Mouse (Mus musculus): Measurements from ENCODE around the gene Pnldc1. TPM values are rescaled to one million over a fixed set of nuclear protein-coding genes. Genes with fewer than 3 reads are reported as not detected.
"Not testable (repeated sequence)": the region's sequence is repeated elsewhere in the genome, so short reads cannot be mapped to it uniquely, and the experiment has no call there.

Pnldc1 gene
- polyA plus RNA-seq, 1 experiment from 2014 or later: 1.5 TPM

DNA sequence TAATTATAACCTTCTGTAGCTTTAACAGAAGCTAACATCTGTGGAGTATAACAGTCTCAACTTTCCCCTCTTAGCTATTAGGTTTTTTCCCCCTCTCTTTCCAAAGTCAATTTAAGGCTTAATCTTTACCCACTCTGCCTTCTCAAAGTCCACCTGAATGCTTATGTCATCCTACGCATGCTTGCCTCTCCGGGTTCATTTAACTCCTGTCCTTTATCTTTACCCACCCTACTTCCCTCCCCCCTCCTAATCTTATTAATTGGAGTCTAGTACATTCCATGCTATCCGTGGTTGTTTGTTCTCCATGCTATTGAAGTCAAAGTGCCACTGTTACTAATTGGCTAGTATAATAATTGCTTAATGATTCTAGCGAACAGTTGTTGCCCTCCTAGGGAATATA is 25.7 kb upstream of the Pnldc1 start:
- peaks cover 9% of the 10 kb centered on the region for H3K4me1 ChIP-seq
- no peak overlapping the region for H3K9ac ChIP-seq
- H3K9me3 ChIP-seq (replicated peaks): no peaks in the 10 kb centered on the region
- H3K4me3 ChIP-seq: no peak overlapping the region
- H3K27me3 ChIP-seq (replicated peaks): no peaks in the 10 kb centered on the region
- H3K36me3 ChIP-seq: no peaks in the 10 kb centered on the region
- H3K4me2 ChIP-seq: no peak overlapping the region
- no peak overlapping the region for H3K27ac ChIP-seq
- WGBS (ENCODE audit: insufficient replicate concordance): 53% methylated on average over 4 of the region's 4 CpGs
- ATAC-seq: no peak

GRCm38 (mm10) chr17:12931576-12931975 is 21.5 kb upstream of the Pnldc1 start:
- not testable (repeated sequence) for ATAC-seq; H3K4me2 ChIP-seq; H3K9me3 ChIP-seq (replicated peaks); H3K9ac ChIP-seq; H3K36me3 ChIP-seq; H3K4me3 ChIP-seq; H3K27me3 ChIP-seq (replicated peaks); H3K27ac ChIP-seq; H3K4me1 ChIP-seq
- 79% methylated on average over 5 of the region's 5 CpGs for WGBS (ENCODE audit: insufficient replicate concordance)

DNA sequence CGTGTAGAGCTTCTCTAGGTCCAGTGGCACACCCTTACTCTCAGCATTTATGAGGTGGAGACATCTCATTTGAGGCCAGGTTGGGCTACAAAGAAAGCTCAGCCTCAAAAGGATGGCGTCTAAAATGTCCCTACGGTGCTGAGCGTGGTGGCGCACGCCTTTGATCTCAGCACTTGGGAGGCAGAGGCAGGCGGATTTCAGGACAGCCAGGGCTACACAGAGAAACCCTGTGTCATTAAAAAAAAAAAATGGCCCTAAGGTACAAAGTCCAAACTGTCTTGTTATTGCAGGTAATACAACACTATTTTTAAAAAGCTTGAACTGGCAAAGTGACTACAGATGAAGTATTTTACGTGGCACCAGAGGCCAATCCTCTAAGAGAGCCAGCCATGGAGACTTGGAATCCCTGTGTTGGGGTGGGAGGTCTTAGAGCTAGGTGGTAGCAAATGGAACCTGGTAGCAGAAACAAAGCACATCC is 15.7 kb upstream of the Pnldc1 start:
- Histone ChIP-seq H3K4me1 (peaks cover 5% of the 10 kb centered on the region; the same call in 1 of the 2 replicates), H3K27me3 (replicated peaks) (no peaks in the 10 kb centered on the region), H3K27ac (0 out of 2 replicates have a peak overlapping the region, but pooled peaks have one; percentile 28), H3K9me3 (replicated peaks) (no peaks in the 10 kb centered on the region), H3K9ac (no peak overlapping the region), H3K36me3 (peaks cover 64% of the 10 kb centered on the region), H3K4me2 (no peak overlapping the region), H3K4me3 (no peak overlapping the region)
- WGBS (ENCODE audit: insufficient replicate concordance): 81% methylated on average over 8 of the region's 8 CpGs
- ATAC-seq: no peak

DNA sequence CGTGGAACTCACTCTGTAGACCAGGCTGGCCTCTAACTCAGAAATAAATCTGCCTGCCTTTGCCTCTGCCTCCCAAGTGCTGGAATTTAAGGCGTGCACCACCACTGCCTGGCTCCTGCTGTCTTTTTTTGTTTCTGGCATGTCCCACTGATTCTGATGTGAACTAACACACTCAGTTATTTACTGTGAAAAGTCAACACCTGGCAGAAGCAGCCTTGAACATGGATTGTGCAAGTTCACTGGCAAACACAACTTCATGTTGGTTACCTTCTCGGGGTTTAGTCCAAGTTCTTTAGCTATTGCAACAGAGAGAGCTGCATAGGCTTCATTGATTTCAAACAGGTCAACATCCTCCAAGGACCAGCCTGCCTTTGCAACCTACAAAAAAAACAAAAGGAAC is 15.0 kb upstream of the Pnldc1 start:
- WGBS (ENCODE audit: insufficient replicate concordance): 79% methylated on average over 3 of the region's 3 CpGs
- Histone ChIP-seq H3K27me3 (replicated peaks) (no peaks in the 10 kb centered on the region), H3K36me3 (peaks cover 71% of the 10 kb centered on the region), H3K9ac (no peak overlapping the region), H3K4me3 (no peak overlapping the region), H3K4me1 (peaks cover 5% of the 10 kb centered on the region; the same call in 1 of the 2 replicates), H3K27ac (0 out of 2 replicates have a peak overlapping the region, but pooled peaks have one; percentile 4), H3K9me3 (replicated peaks) (no peaks in the 10 kb centered on the region), H3K4me2 (no peak overlapping the region)
- peak; percentile 36 for ATAC-seq

DNA sequence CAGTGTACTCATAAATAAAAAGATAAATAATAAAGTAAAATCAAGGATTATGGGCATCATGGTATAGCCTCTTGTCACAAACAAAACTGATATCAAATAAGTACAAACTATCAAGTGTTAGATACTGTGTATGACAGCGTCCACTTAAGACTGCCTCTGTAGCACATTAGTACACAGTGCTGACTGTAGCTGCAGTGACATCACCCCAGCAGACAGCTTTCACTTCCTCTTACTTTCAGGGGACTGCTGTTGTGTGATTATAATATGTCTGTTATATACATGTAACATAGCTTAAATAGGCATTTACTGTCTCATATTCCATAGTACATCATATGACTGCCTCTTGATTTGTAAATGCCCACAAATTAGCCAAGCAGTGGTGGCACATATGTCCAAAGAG is 11.0 kb upstream of the Pnldc1 start:
- no peak overlapping the region for H3K4me3 ChIP-seq
- peaks cover 13% of the 10 kb centered on the region for H3K4me1 ChIP-seq
- no peak overlapping the region for H3K4me2 ChIP-seq
- H3K9me3 ChIP-seq (replicated peaks): no peaks in the 10 kb centered on the region
- H3K36me3 ChIP-seq: peaks cover 84% of the 10 kb centered on the region
- 80% methylated on average over 1 of the region's 1 CpGs for WGBS (ENCODE audit: insufficient replicate concordance)
- no peak for ATAC-seq
- no peak overlapping the region for H3K9ac ChIP-seq
- no peaks in the 10 kb centered on the region for H3K27me3 ChIP-seq (replicated peaks)
- H3K27ac ChIP-seq: no peak overlapping the region

- WGBS (ENCODE audit: insufficient replicate concordance): under 1% methylated on average over 40 of the region's 40 CpGs
- Histone ChIP-seq H3K9ac (peak overlapping the region; percentile 98), H3K36me3 (peaks cover 72% of the 10 kb centered on the region), H3K27me3 (replicated peaks) (no peaks in the 10 kb centered on the region), H3K4me2 (peak overlapping the region; percentile 85), H3K27ac (peak overlapping the region; percentile 96), H3K4me1 (peaks cover 21% of the 10 kb centered on the region), H3K4me3 (peak overlapping the region; percentile 96), H3K9me3 (replicated peaks) (no peaks in the 10 kb centered on the region)
- ATAC-seq: peak; percentile 73
Measured at GRCm38 (mm10) chr17:12916588-12917380, 6.8 kb upstream of the Pnldc1 start.

DNA sequence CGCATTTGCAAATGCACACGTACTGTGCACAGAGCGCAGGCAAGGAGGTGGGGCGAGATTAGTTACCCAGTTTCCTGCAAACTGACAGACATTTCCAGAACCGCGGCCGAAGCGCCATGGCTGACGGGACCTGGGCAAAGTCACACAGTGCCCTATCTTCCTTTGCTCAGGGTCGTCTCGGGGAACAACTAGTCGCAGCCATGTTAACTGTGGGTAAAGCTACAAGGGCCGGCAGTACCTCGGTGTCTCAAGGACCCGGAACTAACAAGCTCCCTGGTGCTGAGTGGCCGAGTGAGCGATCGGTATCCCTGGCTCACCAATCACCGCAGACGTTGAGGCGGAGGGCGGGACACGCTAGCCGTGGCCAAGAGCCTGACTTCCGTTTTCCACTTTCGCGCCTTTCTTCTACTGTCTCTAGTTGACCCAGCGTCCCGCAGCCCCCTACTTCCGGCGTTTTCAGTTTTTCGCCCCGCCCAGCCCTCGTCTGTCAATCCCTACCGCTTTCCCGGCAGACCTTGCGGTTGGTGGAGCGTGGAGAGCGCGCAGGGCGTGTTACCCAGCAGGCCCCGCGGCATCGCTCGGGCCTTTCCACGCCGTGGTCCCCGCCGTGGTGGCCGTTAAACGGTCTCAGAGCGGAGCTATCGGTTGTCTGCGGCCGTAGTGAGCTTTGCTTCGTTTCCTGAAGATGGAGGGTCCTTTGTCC is 6.0 kb upstream of the Pnldc1 start, which contains the start of gene Mrpl18:
Gene Mrpl18, minus strand, starts transcription at position 465 of the 703 bp plus-strand sequence.
- Histone ChIP-seq H3K9me3 (replicated peaks) (no peaks in the 10 kb centered on the region), H3K4me2 (peak within 1 kb of the TSS; percentile 85), H3K27me3 (replicated peaks) (no peaks in the 10 kb centered on the region), H3K4me1 (peaks cover 21% of the 10 kb centered on the region), H3K4me3 (peak within 1 kb of the TSS; percentile 96), H3K27ac (peak within 1 kb of the TSS; percentile 96), H3K9ac (peak within 1 kb of the TSS; percentile 98), H3K36me3 (peaks cover 72% of the 10 kb centered on the region)
- WGBS (ENCODE audit: insufficient replicate concordance): under 1% methylated on average over 56 of the region's 56 CpGs
- ATAC-seq: peak; percentile 96

DNA sequence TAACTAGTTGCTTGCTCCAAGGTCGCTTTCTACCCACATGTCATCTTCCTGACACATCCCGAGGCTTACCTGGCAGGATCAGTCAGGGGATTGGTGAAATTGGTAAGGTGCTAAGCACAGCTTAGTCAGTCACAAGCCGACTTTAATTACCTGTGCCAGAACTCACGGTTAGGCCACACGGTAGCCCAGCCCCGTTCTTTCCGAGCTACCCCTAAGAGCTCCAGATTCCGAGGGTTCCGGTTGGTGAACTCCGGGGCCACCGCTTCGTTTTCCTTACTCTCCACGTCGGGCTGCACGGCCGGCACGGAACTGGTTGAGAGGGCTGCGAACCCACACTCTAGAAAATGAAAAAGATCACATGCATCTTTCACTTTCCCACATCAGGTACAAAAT is 5.5 kb upstream of the Pnldc1 start, which contains the start of gene Tcp1:
Gene Tcp1, plus strand, starts transcription at position 214 of the 393 bp plus-strand sequence.
- WGBS (ENCODE audit: insufficient replicate concordance): under 1% methylated on average over 18 of the region's 18 CpGs
- H3K27me3 ChIP-seq (replicated peaks): no peaks in the 10 kb centered on the region
- H3K9me3 ChIP-seq (replicated peaks): no peaks in the 10 kb centered on the region
- peaks cover 72% of the 10 kb centered on the region for H3K36me3 ChIP-seq
- H3K4me3 ChIP-seq: peak within 1 kb of the TSS; percentile 96
- H3K4me2 ChIP-seq: peak within 1 kb of the TSS; percentile 85
- ATAC-seq: no peak
- H3K27ac ChIP-seq: peak within 1 kb of the TSS; percentile 96
- H3K9ac ChIP-seq: peak within 1 kb of the TSS; percentile 98
- peaks cover 21% of the 10 kb centered on the region for H3K4me1 ChIP-seq

DNA sequence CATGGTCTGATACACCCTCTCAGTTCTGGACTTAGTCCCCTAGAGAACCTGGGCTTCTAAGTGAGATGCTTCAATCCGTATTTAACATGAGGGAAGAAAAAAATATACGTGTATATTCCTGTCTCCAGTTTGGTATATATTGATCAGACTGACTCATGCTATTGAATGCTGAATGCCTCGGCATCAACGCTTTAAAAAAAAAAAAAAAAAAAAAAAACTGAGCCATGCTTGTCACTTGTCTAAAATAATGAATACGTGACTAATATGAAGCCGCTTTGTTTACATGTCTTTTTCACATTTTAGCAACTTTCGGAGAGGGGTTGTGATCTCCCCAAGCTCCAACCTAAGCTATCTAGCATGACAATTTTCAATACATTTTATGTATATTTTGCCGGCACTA is 361 bp upstream of the Pnldc1 start:
- no peak overlapping the region for H3K4me3 ChIP-seq
- no peaks in the 10 kb centered on the region for H3K9me3 ChIP-seq (replicated peaks)
- H3K27ac ChIP-seq: no peak overlapping the region
- 81% methylated on average over 8 of the region's 8 CpGs for WGBS (ENCODE audit: insufficient replicate concordance)
- H3K4me2 ChIP-seq: no peak overlapping the region
- H3K36me3 ChIP-seq: peaks cover 68% of the 10 kb centered on the region
- no peak for ATAC-seq
- no peak overlapping the region for H3K9ac ChIP-seq
- H3K27me3 ChIP-seq (replicated peaks): no peaks in the 10 kb centered on the region
- H3K4me1 ChIP-seq: peaks cover 12% of the 10 kb centered on the region

DNA sequence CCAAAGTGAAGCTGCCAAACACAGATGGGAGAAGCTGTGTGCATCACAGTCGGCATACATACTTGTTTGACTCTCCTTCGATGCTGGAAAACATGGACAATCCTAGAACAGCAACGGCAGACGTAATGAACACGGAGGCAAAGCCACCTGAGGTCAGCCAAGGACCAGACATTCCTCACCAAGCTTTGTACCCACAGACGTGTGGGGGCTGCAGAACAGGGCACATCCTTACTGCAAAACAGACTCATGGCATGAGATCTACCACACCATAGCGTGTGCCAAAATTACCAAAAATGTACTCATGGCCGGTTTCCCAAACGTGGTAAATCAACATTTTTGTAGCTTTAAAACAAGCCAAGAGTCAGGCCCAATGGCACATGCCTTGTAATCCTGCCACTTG is 3.6 kb downstream of the Pnldc1 start:
- 82% methylated on average over 9 of the region's 9 CpGs for WGBS (ENCODE audit: insufficient replicate concordance)
- Histone ChIP-seq H3K4me2 (no peak overlapping the region), H3K27me3 (replicated peaks) (no peaks in the 10 kb centered on the region), H3K4me1 (no peaks in the 10 kb centered on the region), H3K4me3 (no peak overlapping the region), H3K9me3 (replicated peaks) (no peaks in the 10 kb centered on the region), H3K27ac (no peak overlapping the region), H3K9ac (no peak overlapping the region), H3K36me3 (peaks cover 68% of the 10 kb centered on the region)
- no peak for ATAC-seq

- H3K4me1 ChIP-seq: no peaks in the 10 kb centered on the region
- H3K27me3 ChIP-seq (replicated peaks): no peaks in the 10 kb centered on the region
- 83% methylated on average over 4 of the region's 4 CpGs for WGBS (ENCODE audit: insufficient replicate concordance)
- peaks cover 68% of the 10 kb centered on the region for H3K36me3 ChIP-seq
- no peak overlapping the region for H3K27ac ChIP-seq
- no peak overlapping the region for H3K4me3 ChIP-seq
- no peak for ATAC-seq
- H3K9me3 ChIP-seq (replicated peaks): no peaks in the 10 kb centered on the region
- no peak overlapping the region for H3K4me2 ChIP-seq
- H3K9ac ChIP-seq: no peak overlapping the region
Measured at GRCm38 (mm10) chr17:12905810-12906209, 4.2 kb downstream of the Pnldc1 start.

DNA sequence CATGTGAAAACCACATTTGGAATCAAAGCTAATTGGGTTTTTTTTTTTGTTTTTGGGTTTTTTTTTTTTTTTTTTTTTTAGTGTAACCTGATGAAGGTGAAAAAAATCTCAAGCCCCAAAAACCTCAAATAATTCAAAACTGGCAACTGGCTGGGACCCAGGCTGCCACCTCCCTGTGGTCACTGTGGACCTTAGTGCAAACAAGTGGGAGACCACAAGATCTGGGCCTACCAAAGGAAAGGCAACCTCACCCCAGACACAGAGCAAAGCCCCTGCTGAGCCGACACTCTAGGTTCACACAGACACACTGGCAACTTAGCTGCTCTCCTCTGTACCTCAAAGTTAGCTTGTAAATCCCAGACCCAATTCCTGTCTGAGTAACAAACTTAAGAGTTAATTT is 5.7 kb downstream of the Pnldc1 start:
- no peak overlapping the region for H3K4me2 ChIP-seq
- no peaks in the 10 kb centered on the region for H3K9me3 ChIP-seq (replicated peaks)
- 74% methylated on average over 1 of the region's 1 CpGs for WGBS (ENCODE audit: insufficient replicate concordance)
- H3K4me3 ChIP-seq: no peak overlapping the region
- peaks cover 71% of the 10 kb centered on the region for H3K36me3 ChIP-seq
- H3K27me3 ChIP-seq (replicated peaks): no peaks in the 10 kb centered on the region
- no peak overlapping the region for H3K9ac ChIP-seq
- ATAC-seq: no peak
- no peaks in the 10 kb centered on the region for H3K4me1 ChIP-seq
- no peak overlapping the region for H3K27ac ChIP-seq

All from liver, embryonic 12.5 days (tissue).